Mouse (Mus musculus) adipocyte (in vitro differentiated cells): ENCODE results near the gene Agpat1.

Source experiments
- DNase-seq: peaks from one replicate; pipeline ENCODE4 v3.0.0-alpha.2; 2016; ENCODE audit warnings: low spot score

Gene Agpat1

GRCm38 (mm10) chr17:34604061-34604508 lies at the start of gene Agpat1:
TSS of gene Agpat1 (plus strand) at chr17:34604262.
- DNase-seq, result peak; percentile 100

GRCm38 (mm10) chr17:34555483-34555882 lies 48.6 kb upstream of the Agpat1 start:
- peak; percentile 79 for DNase-seq

GRCm38 (mm10) chr17:34556406-34556805 lies 47.7 kb upstream of the Agpat1 start:
- no peak for DNase-seq

GRCm38 (mm10) chr17:34557411-34557810 lies 46.7 kb upstream of the Agpat1 start:
- no peak for DNase-seq

- DNase-seq, result no peak
Measured at GRCm38 (mm10) chr17:34559116-34559515, 44.9 kb upstream of the Agpat1 start.

- DNase-seq, result no peak
Measured at GRCm38 (mm10) chr17:34559895-34560294, 44.2 kb upstream of the Agpat1 start.

GRCm38 (mm10) chr17:34560438-34560837 lies 43.6 kb upstream of the Agpat1 start:
- no peak for DNase-seq

GRCm38 (mm10) chr17:34561200-34561599 lies 42.9 kb upstream of the Agpat1 start:
- DNase-seq, result no peak

GRCm38 (mm10) chr17:34562595-34562994 lies 41.5 kb upstream of the Agpat1 start:
- DNase-seq, result no peak

GRCm38 (mm10) chr17:34563354-34563753 lies 40.7 kb upstream of the Agpat1 start:
- DNase-seq, result no peak

GRCm38 (mm10) chr17:34564003-34564421 lies 40.0 kb upstream of the Agpat1 start, which contains the start of gene Notch4:
TSS of gene Notch4 (plus strand) at chr17:34564268.
- no peak for DNase-seq

- DNase-seq, result no peak
Measured at GRCm38 (mm10) chr17:34564796-34565195, 39.3 kb upstream of the Agpat1 start.

- no peak for DNase-seq
Measured at GRCm38 (mm10) chr17:34567311-34567710, 36.8 kb upstream of the Agpat1 start.

GRCm38 (mm10) chr17:34568421-34568820 lies 35.6 kb upstream of the Agpat1 start:
- no peak for DNase-seq

- no peak for DNase-seq
Measured at GRCm38 (mm10) chr17:34569919-34570318, 34.1 kb upstream of the Agpat1 start.

- no peak for DNase-seq
Measured at GRCm38 (mm10) chr17:34571875-34572274, 32.2 kb upstream of the Agpat1 start.

- DNase-seq, result no peak
Measured at GRCm38 (mm10) chr17:34572361-34572760, 31.7 kb upstream of the Agpat1 start.

- no peak for DNase-seq
Measured at GRCm38 (mm10) chr17:34576577-34576976, 27.5 kb upstream of the Agpat1 start.

GRCm38 (mm10) chr17:34578070-34578469 lies 26.0 kb upstream of the Agpat1 start:
- DNase-seq, result no peak

GRCm38 (mm10) chr17:34582528-34582927 lies 21.5 kb upstream of the Agpat1 start:
- DNase-seq, result no peak

GRCm38 (mm10) chr17:34583397-34583796 lies 20.7 kb upstream of the Agpat1 start:
- no peak for DNase-seq

GRCm38 (mm10) chr17:34583819-34584218 lies 20.2 kb upstream of the Agpat1 start:
- DNase-seq, result no peak

- no peak for DNase-seq
Measured at GRCm38 (mm10) chr17:34585121-34585520, 18.9 kb upstream of the Agpat1 start.

GRCm38 (mm10) chr17:34585877-34586771 lies 17.9 kb upstream of the Agpat1 start:
- DNase-seq, result no peak
